Mouse (Mus musculus) ES-E14 (cell line): ENCODE data around the gene Nr5a2.

Source experiments
- CHD2 ChIP-seq: IDR thresholded peaks from 2 replicates; pipeline ENCODE4 v1.6.1; 2014; ENCODE audit warnings: mild to moderate bottlenecking, low read depth, low read length, inconsistent platforms
- HCFC1 ChIP-seq: IDR thresholded peaks from 2 replicates; pipeline ENCODE4 v1.6.1; 2012; ENCODE audit warnings: low read length, inconsistent platforms, borderline replicate concordance; ENCODE audit not compliant: insufficient read depth
- MAFK ChIP-seq: IDR thresholded peaks from 2 replicates; pipeline ENCODE4 v1.6.1; 2014; ENCODE audit warnings: mild to moderate bottlenecking, low read depth, low read length, inconsistent platforms; ENCODE audit not compliant: insufficient read depth
- ZC3H11A ChIP-seq: IDR thresholded peaks from 2 replicates; pipeline ENCODE4 v1.6.1; 2012; ENCODE audit warnings: low read depth, mild to moderate bottlenecking, inconsistent platforms, low read length, borderline replicate concordance
- ZNF384 ChIP-seq: IDR thresholded peaks from 2 replicates; pipeline ENCODE4 v1.6.1; 2012; ENCODE audit warnings: low read depth, low read length, inconsistent platforms

- TF ChIP-seq CHD2 (no peak), ZC3H11A (no peak), MAFK (no peak), ZNF384 (no peak), HCFC1 (no peak)
Measured at GRCm38 (mm10) chr1:136845341-136845740, 114.9 kb downstream of the Nr5a2 start.
